Mouse (Mus musculus): ENCODE results near the gene Exosc7. TPM values are rescaled to one million over a fixed set of nuclear protein-coding genes. Genes with fewer than 3 reads are reported as not detected.

Gene Exosc7
- polyA plus RNA-seq, 1 experiment from 2014 or later, result 93.7 TPM

GRCm38 (mm10) chr9:123148430-123148829, 35.4 kb downstream of the Exosc7 start:
- Histone ChIP-seq H3K9me3 (0 out of 2 replicates have a peak, but pooled peaks cover 5% of the 10 kb centered on the region), H3K4me1 (no peaks in the 10 kb centered on the region), H3K36me3 (peaks cover 6% of the 10 kb centered on the region; the same call in 1 of the 2 replicates), H3K4me2 (replicated peaks) (no peak overlapping the region), H3K4me3 (no peak overlapping the region), H3K27me3 (no peaks in the 10 kb centered on the region), H3K9ac (no peak overlapping the region), H3K27ac (no peak overlapping the region)
- WGBS, result 78% methylated on average over 5 of the region's 5 CpGs
- no peak for ATAC-seq (ENCODE audit: insufficient number of reproducible peaks, insufficient read depth, low FRiP score, low TSS enrichment)

- 85% methylated on average over 5 of the region's 5 CpGs for WGBS
- Histone ChIP-seq H3K4me2 (replicated peaks) (no peak within 1 kb of the TSS), H3K4me1 (no peaks in the 10 kb centered on the region), H3K9me3 (no peaks in the 10 kb centered on the region), H3K27me3 (no peaks in the 10 kb centered on the region), H3K36me3 (no peaks in the 10 kb centered on the region), H3K9ac (no peak within 1 kb of the TSS), H3K4me3 (no peak within 1 kb of the TSS), H3K27ac (no peak within 1 kb of the TSS)
- ATAC-seq (ENCODE audit: insufficient number of reproducible peaks, insufficient read depth, low FRiP score, low TSS enrichment), result no peak
Observed at GRCm38 (mm10) chr9:123150241-123151020, 37.4 kb downstream of the Exosc7 start, which contains the start of gene Clec3b. Gene Clec3b, plus strand, starts transcription at chr9:123150946.

- Histone ChIP-seq H3K9me3 (no peaks in the 10 kb centered on the region), H3K4me3 (no peak overlapping the region), H3K4me2 (replicated peaks) (no peak overlapping the region), H3K36me3 (no peaks in the 10 kb centered on the region), H3K4me1 (no peaks in the 10 kb centered on the region), H3K27ac (no peak overlapping the region), H3K27me3 (0 out of 2 replicates have a peak, but pooled peaks cover 3% of the 10 kb centered on the region), H3K9ac (no peak overlapping the region)
- 52% methylated on average over 1 of the region's 1 CpGs for WGBS
- no peak for ATAC-seq (ENCODE audit: insufficient number of reproducible peaks, insufficient read depth, low FRiP score, low TSS enrichment)
Observed at GRCm38 (mm10) chr9:123151561-123151960, 38.5 kb downstream of the Exosc7 start.

- no peak for ATAC-seq (ENCODE audit: insufficient number of reproducible peaks, insufficient read depth, low FRiP score, low TSS enrichment)
- H3K9me3 ChIP-seq, result no peaks in the 10 kb centered on the region
- no peaks in the 10 kb centered on the region for H3K4me1 ChIP-seq
- H3K4me3 ChIP-seq, result no peak overlapping the region
- no peaks in the 10 kb centered on the region for H3K36me3 ChIP-seq
- H3K4me2 ChIP-seq (replicated peaks), result no peak overlapping the region
- H3K27me3 ChIP-seq, result 0 out of 2 replicates have a peak, but pooled peaks cover 3% of the 10 kb centered on the region
- WGBS, result 69% methylated on average over 3 of the region's 3 CpGs
- H3K27ac ChIP-seq, result no peak overlapping the region
- H3K9ac ChIP-seq, result no peak overlapping the region
Observed at GRCm38 (mm10) chr9:123152026-123152425, 39.0 kb downstream of the Exosc7 start.

- Histone ChIP-seq H3K4me3 (no peak overlapping the region), H3K4me2 (replicated peaks) (no peak overlapping the region), H3K27ac (no peak overlapping the region), H3K36me3 (no peaks in the 10 kb centered on the region), H3K9me3 (no peaks in the 10 kb centered on the region), H3K27me3 (0 out of 2 replicates have a peak, but pooled peaks cover 3% of the 10 kb centered on the region), H3K4me1 (no peaks in the 10 kb centered on the region), H3K9ac (no peak overlapping the region)
- WGBS, result 92% methylated on average over 2 of the region's 2 CpGs
- ATAC-seq (ENCODE audit: insufficient number of reproducible peaks, insufficient read depth, low FRiP score, low TSS enrichment), result no peak
Observed at GRCm38 (mm10) chr9:123153121-123153520, 40.1 kb downstream of the Exosc7 start.

- no peaks in the 10 kb centered on the region for H3K36me3 ChIP-seq
- peak overlapping the region; percentile 38 for H3K4me2 ChIP-seq (replicated peaks)
- no peak overlapping the region for H3K27ac ChIP-seq
- no peak overlapping the region for H3K4me3 ChIP-seq
- H3K4me1 ChIP-seq, result 0 out of 2 replicates have a peak, but pooled peaks cover 4% of the 10 kb centered on the region
- no peaks in the 10 kb centered on the region for H3K9me3 ChIP-seq
- H3K9ac ChIP-seq, result no peak overlapping the region
- WGBS, result 33% methylated on average over 30 of the region's 30 CpGs
- ATAC-seq (ENCODE audit: insufficient number of reproducible peaks, insufficient read depth, low FRiP score, low TSS enrichment), result peak; percentile 58; the same call in 1 of the 2 replicates
- H3K27me3 ChIP-seq, result 0 out of 2 replicates have a peak, but pooled peaks cover 3% of the 10 kb centered on the region
Observed at GRCm38 (mm10) chr9:123156910-123157361, 43.9 kb downstream of the Exosc7 start.

GRCm38 (mm10) chr9:123157699-123158098, 44.7 kb downstream of the Exosc7 start:
- Histone ChIP-seq H3K4me1 (0 out of 2 replicates have a peak, but pooled peaks cover 4% of the 10 kb centered on the region), H3K9me3 (no peaks in the 10 kb centered on the region), H3K4me2 (replicated peaks) (no peak overlapping the region), H3K36me3 (no peaks in the 10 kb centered on the region), H3K9ac (no peak overlapping the region), H3K4me3 (no peak overlapping the region), H3K27ac (no peak overlapping the region), H3K27me3 (0 out of 2 replicates have a peak, but pooled peaks cover 3% of the 10 kb centered on the region)
- no peak for ATAC-seq (ENCODE audit: insufficient number of reproducible peaks, insufficient read depth, low FRiP score, low TSS enrichment)

- Histone ChIP-seq H3K27me3 (0 out of 2 replicates have a peak, but pooled peaks cover 3% of the 10 kb centered on the region), H3K9ac (no peak overlapping the region)
Observed at GRCm38 (mm10) chr9:123158125-123158836, 45.3 kb downstream of the Exosc7 start.

GRCm38 (mm10) chr9:123159330-123159729, 46.3 kb downstream of the Exosc7 start:
- ATAC-seq (ENCODE audit: insufficient number of reproducible peaks, insufficient read depth, low FRiP score, low TSS enrichment), result no peak
- H3K27me3 ChIP-seq, result 0 out of 2 replicates have a peak, but pooled peaks cover 3% of the 10 kb centered on the region
- no peak overlapping the region for H3K4me3 ChIP-seq
- no peaks in the 10 kb centered on the region for H3K36me3 ChIP-seq
- no peak overlapping the region for H3K27ac ChIP-seq
- WGBS, result 61% methylated on average over 7 of the region's 7 CpGs
- no peak overlapping the region for H3K9ac ChIP-seq
- H3K4me1 ChIP-seq, result 0 out of 2 replicates have a peak, but pooled peaks cover 4% of the 10 kb centered on the region
- H3K9me3 ChIP-seq, result no peaks in the 10 kb centered on the region
- H3K4me2 ChIP-seq (replicated peaks), result no peak overlapping the region

More at GRCm38 (mm10) chr9:123158125-123158836, 45.3 kb downstream of the Exosc7 start:
- Histone ChIP-seq H3K36me3 (no peaks in the 10 kb centered on the region), H3K4me2 (replicated peaks) (no peak overlapping the region), H3K4me3 (no peak overlapping the region), H3K4me1 (0 out of 2 replicates have a peak, but pooled peaks cover 4% of the 10 kb centered on the region), H3K27ac (no peak overlapping the region), H3K9me3 (no peaks in the 10 kb centered on the region)
- ATAC-seq (ENCODE audit: insufficient number of reproducible peaks, insufficient read depth, low FRiP score, low TSS enrichment), result no peak
- 51% methylated on average over 8 of the region's 8 CpGs for WGBS

- Histone ChIP-seq H3K9ac (no peak overlapping the region), H3K4me1 (peaks cover 4% of the 10 kb centered on the region; the same call in 1 of the 2 replicates), H3K4me2 (replicated peaks) (no peak overlapping the region), H3K4me3 (no peak overlapping the region), H3K9me3 (no peaks in the 10 kb centered on the region), H3K36me3 (no peaks in the 10 kb centered on the region), H3K27ac (no peak overlapping the region), H3K27me3 (no peaks in the 10 kb centered on the region)
- 56% methylated on average over 2 of the region's 2 CpGs for WGBS
- no peak for ATAC-seq (ENCODE audit: insufficient number of reproducible peaks, insufficient read depth, low FRiP score, low TSS enrichment)
Observed at GRCm38 (mm10) chr9:123161792-123162191, 48.8 kb downstream of the Exosc7 start.

GRCm38 (mm10) chr9:123162985-123163694, 50.1 kb downstream of the Exosc7 start:
- Histone ChIP-seq H3K9me3 (no peaks in the 10 kb centered on the region), H3K4me1 (peaks cover 4% of the 10 kb centered on the region; the same call in 1 of the 2 replicates), H3K27me3 (no peaks in the 10 kb centered on the region), H3K4me3 (no peak overlapping the region), H3K9ac (no peak overlapping the region), H3K27ac (no peak overlapping the region), H3K4me2 (replicated peaks) (no peak overlapping the region), H3K36me3 (no peaks in the 10 kb centered on the region)
- ATAC-seq (ENCODE audit: insufficient number of reproducible peaks, insufficient read depth, low FRiP score, low TSS enrichment), result no peak
- WGBS, result 84% methylated on average over 4 of the region's 4 CpGs

Data from embryonic facial prominence, embryonic 12.5 days (tissue).